Mouse (Mus musculus) heart, adult 2 months (tissue): ENCODE data around the gene Ctrc.

Experiments
- EP300 ChIP-seq: fragments of 200-500 bp; IDR thresholded peaks from 2 replicates; pipeline ENCODE4 v1.6.1; 2011; ENCODE audit warnings: low read depth, low read length, control low read depth; ENCODE audit not compliant: insufficient read depth
- POLR2A ChIP-seq: fragments of 200-500 bp; IDR thresholded peaks from 2 replicates; pipeline ENCODE4 v1.6.1; 2011; ENCODE audit warnings: mild to moderate bottlenecking, low read depth, low read length, control low read depth; ENCODE audit not compliant: insufficient read depth

DNA sequence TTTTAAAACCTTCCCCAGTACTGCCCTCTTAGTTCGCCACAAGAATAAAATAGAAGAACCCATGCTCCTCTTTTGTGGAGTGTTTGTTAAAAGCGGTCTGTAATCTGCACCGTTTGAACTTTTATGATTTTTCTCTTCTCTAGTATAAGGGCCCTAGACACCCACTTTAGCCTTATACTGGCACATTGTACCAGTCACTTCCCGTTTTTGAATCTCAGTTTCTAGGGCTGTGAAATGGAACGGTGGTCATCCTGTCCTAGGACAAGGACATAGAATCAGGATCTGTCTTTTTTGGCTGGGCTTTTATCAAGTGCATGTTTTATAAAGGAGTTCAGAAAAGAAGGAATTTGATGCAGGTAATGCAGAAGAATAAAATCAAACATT, 52.0 kb downstream of the Ctrc start:
- TF ChIP-seq EP300 = no peak
- TF ChIP-seq POLR2A = no peak
